Mouse (Mus musculus) subcutaneous adipose tissue, adult 2 months (tissue): ENCODE data around the gene Dtnb. TPM values are rescaled to one million over a fixed set of nuclear protein-coding genes. Genes with fewer than 3 reads are reported as not detected.

Experiments used
- polyA plus RNA-seq: library from polyadenylated mRNA; depleted of rRNA; stranded (reverse); fragments of >200 nt; gene quantifications from 2 replicates; pipeline ENCODE4 v1.2.3, GENCODE M21; 2012; ENCODE audit warnings: low replicate concordance; rRNA removed

The Dtnb gene
- 7.3 and 29.3 TPM in 2 replicates for polyA plus RNA-seq

GRCm38 (mm10) chr12:3571787-3572580 is at the start of gene Dtnb:
Dtnb (plus strand) TSS chr12:3572381.

GRCm38 (mm10) chr12:3805852-3806251 is 233.7 kb downstream of the Dtnb start, which contains the start of gene Dnmt3a:
Dnmt3a (plus strand) TSS chr12:3806007.

Other genes starting within 250 kb of the Dtnb start
- 6.4 and 11.3 TPM in 2 replicates for gene Kif3c, start 207.2 kb upstream of the Dtnb start, polyA plus RNA-seq
- gene Asxl2, start 145.5 kb upstream of the Dtnb start, polyA plus RNA-seq: 6.5 and 11.7 TPM in 2 replicates
- gene Dnmt3a, start 233.6 kb downstream of the Dtnb start, polyA plus RNA-seq: 13.0 and 20.7 TPM in 2 replicates